Mouse (Mus musculus) megakaryocyte, embryonic 14.5 days (primary cell): Measurements from ENCODE around the gene Add1.

Experiments
- FLI1 ChIP-seq: IDR thresholded peaks from 2 replicates; pipeline ENCODE4 v1.6.1; 2012; ENCODE audit warnings: low read length, inconsistent platforms, mixed read lengths
- GATA1 ChIP-seq: IDR thresholded peaks from 3 replicates; pipeline ENCODE4 v1.6.1; 2012; ENCODE audit warnings: mixed read lengths, low read length, inconsistent platforms, borderline replicate concordance

DNA sequence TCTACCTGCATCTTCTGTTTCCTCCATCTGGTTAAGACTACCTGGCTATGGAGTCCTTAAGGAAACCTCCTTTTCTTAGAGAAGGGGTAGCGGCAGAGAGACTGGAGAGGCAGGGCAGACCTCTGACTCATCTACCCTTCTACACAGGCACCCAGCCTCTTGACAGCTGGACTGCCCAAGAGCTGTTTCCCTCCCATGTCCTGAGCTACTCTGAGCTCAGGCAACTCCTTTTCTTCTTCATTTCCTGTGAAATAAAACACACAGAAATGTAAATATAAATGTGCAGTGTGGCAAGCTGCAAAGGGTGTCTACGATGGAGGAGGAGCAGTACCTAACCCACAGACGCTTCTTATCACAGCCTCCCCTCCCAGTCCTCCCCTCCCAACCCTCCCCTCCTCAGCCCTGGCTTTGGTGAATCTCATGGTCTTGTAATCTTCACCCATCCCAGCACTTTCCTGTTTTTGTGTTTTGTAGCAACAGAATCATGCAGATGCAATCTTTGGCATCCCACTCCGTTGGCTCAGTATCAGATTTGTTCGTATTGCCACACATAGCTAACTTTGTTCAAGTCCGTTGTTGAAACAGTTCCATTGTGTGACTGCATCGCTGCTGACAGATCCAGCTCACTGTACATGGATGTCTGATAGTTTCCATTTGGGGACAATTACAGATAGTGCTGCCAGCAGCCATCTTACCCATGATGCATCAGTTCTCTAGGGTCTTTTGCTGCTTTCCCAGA lies 7.8 kb upstream of the Add1 start:
- TF ChIP-seq GATA1 (no peak), FLI1 (no peak)
